Mouse (Mus musculus) layer of hippocampus, adult 9-11 months (tissue): ENCODE measurements around the gene Acap1.
"Not testable (repeated sequence)": the region's sequence is repeated elsewhere in the genome, so short reads cannot be mapped to it uniquely, and the experiment has no call there.

ENCODE experiments used
- DNase-seq: peaks from one replicate; pipeline ENCODE4 v3.0.0; 2022

The Acap1 gene

DNA sequence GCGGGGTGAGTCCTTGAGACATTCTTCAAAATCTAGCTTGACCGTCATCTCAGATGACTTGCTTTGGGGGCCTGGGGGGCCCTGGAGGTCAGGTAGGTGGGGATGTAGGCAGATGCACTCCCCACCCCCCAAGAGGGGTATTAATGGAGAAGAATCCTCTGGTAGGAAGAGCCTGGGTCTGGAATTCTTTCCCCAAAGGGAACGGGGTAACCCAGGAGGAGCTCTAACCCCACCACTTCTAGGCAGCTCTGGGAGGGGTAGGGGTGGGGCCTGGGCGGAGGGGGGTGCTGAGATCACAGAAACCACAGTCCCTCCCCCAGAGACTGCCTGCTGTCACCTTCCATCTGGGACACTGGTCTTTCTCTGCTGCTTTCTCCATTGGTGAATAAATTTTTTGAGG is at the start of gene Acap1:
Acap1 (minus strand) TSS at position 249 of the 400 bp plus-strand sequence.
- DNase-seq, result no peak

DNA sequence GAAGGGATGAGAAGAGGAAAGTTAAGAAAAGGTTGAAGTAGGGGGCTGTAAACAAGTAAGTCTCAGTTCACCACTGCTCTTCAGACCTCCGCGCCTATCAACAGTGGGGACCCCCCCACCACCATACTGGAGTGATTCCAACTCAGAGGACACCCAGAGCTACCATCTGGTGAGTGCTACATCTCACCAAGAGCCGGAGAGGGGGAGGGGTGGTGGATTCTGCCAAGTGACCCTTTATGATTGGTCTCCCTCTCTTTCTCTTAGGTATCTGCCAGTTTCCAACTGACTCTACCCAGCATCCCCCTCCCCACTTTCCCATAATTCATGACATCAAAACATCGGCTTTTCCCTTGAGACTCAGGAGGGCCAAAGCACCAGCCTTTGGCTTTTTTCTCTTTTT is 45.6 kb upstream of the Acap1 start:
- no peak for DNase-seq

DNA sequence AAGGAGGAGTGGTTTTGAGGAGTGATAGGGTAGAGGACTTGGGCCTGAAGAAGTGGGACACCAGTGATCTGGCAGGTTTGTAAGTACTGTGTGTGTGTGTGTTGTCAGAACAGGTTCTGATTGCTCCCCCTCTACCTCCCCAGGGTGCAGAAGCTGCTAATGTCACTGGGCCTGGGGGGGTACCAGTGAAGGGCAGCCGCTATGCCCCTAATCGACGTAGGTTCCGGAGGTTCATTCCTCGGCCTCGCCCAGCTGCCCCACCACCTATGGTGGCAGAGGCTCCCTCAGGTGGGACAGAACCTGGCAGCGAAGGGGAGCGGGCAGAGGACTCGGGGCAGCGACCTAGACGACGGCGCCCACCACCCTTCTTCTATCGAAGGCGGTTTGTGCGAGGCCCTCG is 44.4 kb upstream of the Acap1 start:
- DNase-seq, result no peak

DNA sequence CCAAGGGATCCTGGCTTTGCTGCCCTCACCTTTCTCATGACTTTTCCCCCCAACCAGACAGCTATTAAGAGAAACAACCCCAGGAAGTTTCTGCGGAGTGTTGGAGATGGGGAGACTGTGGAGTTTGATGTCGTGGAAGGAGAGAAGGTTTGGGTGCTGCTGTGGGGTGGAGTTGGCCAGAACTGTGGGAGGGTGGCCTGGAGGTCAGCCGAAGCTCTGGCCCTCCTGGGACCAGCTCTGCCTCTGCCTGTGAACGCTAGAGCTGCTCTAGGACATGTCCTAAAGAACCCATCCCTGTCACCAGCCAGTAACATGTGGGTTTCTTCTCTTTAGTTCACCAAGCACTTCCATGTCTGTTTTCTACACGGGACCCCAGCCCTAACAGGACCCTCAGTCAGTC is 43.8 kb upstream of the Acap1 start:
- no peak for DNase-seq

DNA sequence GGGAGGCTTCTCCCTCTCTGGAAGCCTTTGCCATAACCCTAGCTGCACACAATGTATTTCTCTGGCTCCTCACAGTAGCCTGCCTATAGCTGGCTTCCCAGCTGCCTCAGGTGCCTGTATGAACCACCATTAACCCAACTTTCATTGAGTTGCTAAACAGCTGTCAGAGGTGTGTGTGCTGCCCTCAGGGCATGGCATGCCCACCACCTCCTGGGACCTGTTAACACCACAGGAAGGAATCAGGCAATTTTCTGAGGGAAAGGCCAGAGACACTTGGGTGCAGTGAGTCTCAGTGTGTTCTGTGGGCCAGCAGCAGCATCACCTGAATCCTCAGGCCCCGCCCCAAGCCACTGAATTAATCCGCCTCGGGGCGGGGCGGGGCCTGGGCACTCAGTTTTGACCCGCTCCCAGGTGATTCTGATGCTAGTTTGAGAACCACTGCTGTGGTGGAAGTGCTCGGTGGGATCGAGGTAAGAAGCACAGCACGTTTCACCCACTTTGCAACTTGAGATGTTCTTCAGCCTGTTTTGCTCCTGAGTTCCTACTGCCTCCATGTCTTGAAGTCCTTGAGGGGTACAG is 43.2 kb upstream of the Acap1 start:
- DNase-seq, result no peak

DNA sequence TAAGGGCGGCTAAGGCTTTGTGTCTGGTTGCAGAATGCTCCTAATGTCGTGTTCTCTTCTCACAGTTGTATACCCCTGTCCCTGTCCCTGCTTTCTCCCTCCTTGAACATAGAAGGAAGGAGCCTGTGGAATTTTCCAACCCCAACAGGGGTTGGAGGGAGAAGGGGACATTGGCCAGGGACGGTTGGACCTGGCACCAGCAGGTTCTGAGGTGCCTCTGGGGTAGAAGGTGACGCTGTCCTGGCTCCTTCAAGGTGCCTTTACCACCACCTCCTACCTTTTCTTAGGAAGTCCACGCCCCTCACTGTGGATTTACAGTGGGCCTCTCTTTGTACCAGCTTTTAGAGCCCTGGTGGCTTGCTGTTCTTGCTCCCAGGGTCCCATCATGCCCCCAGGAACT is 42.5 kb upstream of the Acap1 start:
- no peak for DNase-seq

DNA sequence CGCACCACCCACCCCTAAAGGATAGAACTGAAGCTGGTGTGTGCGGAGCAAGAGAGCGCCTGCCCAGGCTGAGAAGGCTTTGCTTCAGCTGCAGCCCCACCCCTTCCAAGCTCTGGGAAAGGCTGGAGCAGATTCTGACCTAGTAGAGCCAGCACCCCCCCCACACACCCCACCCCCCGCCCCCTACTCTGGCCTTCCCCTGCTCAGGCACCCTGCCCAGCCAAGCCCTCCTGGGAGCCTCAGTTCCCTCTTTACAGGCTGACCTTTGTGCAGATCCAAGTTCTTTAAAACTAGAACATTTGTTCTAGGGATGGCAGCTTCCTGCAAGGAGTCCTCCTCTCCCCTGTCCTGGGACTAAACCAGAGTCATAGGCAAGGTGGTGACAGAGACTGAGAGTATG is 42.0 kb upstream of the Acap1 start:
- DNase-seq, result no peak

DNA sequence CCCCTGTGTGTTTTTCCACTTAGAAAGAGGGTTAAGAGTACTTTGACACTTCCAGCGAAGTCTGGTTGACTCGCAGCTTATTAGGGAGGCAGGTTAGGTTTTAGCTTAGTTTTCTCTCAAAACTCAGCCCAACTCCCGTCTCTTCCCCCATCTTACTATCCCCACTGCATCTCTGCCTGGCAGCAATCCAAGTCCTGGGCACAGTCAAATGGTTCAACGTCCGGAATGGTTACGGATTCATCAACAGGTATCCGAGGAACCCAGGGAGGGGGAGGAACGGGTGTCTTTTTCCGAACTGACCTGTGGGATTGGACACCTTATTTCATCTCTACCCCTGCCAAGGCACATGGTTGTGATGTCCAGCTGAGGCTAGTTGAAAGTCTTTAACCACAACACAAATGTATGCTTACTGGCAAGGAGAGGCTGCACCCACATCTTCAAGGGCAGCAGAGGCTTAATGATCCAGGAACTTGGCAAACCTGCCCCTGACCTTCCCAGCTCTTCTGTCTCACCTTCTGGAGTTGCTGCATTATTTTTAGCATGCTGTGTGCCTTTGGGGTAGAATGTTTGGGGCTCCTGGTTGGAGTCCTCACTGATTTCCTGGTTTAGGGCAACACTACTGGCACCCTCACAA is 41.5 kb upstream of the Acap1 start:
- DNase-seq, result no peak

DNA sequence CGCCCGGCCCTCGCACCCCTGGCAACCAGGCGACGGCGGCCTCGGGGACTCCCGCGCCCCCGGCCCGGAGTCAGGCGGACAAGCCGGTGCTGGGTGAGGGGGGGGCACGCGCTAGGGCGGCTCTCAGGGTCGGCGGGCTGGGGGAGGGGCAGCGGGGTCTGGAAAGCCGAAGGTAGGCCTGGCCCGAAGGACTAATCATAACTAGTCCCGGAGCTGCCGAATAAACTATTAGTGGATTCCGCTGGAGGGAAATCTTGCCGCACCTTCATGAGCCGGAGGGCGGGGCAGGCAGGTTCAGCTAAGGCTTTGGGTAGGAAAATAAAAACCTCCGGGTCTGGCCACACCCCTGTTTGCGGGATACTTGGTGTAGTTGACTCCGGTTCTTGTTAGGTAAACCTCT is 40.8 kb upstream of the Acap1 start:
- no peak for DNase-seq

DNA sequence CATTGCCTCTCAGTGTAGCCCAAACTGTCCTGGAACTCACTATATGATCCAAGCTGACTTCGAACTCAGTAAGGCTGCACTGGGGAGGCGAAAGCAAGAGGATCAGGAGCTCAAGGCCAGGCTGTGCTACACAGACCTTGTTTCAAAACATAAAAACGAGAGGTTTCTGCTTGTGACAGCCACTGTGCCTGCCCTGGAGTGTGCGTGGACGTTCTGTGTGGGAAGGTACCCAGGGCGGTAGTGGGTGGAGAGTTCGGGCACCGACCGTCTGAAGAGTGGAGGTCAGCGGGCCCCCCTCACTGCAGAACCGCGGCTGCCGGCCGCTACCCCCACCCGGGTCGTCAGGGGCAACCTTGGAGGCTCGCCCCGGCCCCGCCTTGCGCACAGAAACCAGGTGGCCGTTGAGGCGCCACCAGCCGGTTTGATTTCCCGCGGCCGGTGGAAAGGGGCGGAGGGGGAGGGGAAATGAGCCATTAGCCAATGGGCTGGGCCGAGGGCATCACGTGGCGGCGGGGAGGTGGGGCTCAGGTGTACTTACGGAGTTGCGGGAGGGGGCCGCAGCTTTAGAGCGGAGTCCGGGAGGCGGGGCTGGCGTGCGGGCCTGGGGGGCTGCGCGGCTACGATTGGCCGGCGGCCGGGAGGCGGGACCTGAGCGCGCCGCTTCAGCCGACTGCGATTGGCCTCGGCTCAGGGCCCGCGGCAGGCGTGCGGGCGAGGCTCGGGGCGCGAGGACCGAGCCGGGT is 40.0 kb upstream of the Acap1 start, which contains the start of gene Ybx2:
Ybx2 (plus strand) TSS at position 660 of the 743 bp plus-strand sequence.
- peak; percentile 85 for DNase-seq

DNA sequence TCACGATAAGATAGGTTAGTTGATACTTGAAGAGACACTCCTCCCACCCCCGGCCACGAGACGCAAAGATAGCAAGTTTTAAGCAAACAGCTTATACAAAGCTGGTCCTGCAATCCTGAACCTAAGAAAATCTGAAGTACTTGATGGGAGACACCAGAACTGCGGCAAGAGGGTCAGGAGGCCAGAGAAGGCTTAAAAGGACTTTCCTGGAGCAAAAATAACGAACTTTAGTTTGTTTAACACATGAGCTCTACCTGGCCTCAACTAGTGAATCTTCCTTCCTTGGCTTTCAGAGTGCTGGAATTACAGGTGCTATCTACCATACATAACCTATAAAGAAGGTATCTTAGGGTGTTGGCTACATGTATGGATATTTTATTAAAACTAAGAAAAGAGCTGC is 39.3 kb upstream of the Acap1 start:
- no peak for DNase-seq

DNA sequence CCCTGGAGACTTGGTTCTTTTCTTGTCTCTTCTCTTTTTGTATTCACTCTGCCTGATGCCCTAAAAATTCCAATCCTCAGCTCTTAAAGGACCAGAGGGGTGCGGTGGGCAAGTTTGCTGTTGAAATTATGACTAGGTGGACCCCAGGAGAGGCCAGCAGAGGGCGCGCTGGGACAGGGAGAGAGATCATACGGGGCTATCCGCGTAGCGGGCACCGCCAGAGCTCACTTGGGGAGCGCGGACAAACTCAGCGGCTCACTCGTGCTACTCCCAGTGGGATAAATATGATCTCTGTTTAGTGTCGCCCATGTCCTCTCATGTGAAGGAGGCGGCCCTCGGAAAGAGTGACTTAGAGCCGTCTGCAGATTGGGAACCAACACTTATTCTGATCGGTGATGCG is 38.8 kb upstream of the Acap1 start:
- DNase-seq, result peak; percentile 79

DNA sequence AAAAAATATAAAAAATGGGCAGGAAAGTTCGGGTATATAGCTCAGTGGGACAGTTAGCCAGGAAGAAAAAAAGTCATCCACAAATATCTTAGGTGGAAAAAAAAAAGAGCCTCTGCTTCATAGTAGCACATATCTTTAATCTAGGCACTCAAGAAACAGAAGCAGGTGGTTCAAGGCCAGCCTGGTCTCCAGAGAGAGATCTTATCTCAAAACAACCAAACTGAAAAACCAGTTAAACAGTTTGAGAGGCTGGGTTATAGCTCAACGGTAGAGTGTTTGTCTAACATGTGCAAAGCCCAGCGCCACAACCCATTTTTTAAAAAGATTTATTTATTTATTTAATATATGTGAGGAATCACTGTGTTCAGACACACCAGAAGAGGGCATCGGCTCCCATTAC is 37.7 kb upstream of the Acap1 start:
- no peak for DNase-seq

DNA sequence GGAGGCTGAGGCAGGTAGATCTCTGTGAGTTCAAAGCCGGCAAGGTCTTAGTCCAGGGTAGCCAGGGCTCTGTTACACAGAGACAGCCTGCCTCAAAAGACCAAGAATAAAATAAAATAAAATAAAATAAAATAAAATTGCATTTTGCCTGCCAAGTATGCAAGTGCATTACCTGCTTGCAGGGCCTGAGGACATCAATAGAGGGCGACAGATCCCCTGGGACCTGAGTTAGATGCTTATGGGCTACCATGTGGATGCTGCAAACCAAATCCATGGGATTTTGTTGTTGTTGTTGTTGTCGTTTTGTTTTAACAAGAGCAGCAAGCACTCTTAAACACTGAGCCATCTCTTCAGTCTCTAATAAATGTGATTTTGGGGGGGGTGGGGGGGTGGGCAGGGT is 36.9 kb upstream of the Acap1 start:
- no peak for DNase-seq

DNA sequence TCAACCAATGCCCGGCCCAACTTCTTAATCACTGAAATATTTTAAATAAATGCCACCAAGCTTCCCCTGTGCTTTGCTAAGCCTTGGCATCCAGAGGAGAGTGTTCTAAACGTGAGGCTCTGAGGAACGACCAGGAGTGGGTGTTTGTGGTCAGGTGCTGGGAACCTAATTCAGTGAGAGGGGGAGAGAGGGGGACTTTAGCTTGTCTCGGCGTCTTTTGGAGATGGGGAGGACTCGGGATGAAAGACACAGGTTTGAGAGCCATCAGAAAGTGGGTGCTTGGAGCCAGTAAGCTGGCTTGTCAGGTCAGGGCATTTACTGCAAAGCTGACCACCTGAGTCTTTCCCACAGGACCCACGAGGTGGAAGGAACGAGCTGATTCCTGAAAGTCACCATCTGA is 36.4 kb upstream of the Acap1 start:
- DNase-seq, result no peak

DNA sequence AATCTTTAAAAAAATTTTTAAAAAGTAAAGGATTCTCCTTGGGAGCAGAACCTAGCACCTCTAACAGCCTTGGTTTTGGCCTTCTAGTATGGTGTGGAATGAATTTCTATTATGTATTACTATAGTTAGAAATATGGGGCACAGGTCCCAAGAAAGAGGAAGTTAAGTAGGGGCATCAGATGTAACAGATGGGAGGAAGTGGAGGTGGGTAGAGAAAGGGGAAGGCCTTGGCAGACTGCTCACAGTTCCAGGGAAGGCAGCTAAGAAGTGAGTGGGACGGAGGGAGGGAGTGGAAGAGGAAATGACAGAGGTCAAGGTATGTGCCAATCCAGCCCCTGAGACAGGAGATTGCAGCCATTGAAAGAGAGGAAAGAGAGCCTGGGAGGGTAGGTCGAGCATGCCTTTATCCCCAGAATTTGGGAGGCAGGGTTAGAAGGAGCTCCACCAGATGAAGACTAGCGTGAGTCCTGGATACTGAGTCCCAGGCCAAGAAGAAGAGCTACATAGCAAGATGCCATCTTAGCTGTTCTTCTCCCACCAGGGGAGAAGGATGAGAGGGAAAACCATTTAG is 35.7 kb upstream of the Acap1 start:
- DNase-seq, result no peak

DNA sequence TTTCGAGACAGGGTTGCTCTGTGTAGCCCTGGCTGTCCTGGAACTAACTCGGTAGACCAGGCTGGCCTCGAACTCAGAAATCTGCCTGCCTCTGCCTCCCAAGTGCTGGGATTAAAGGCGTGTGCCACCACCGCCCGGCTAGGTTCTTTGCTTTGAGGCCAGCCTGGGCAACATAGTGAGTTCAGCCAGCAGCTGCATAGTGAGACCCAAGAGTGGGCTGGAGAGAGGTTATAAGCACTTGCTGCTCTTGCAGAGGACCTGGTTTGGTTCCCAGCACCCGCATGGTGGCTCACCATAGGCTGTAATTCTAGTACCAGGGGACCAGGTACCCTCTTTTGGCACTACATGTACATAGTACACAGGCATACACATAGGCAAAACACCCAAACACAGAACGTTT is 34.8 kb upstream of the Acap1 start:
- DNase-seq, result not testable (repeated sequence)

DNA sequence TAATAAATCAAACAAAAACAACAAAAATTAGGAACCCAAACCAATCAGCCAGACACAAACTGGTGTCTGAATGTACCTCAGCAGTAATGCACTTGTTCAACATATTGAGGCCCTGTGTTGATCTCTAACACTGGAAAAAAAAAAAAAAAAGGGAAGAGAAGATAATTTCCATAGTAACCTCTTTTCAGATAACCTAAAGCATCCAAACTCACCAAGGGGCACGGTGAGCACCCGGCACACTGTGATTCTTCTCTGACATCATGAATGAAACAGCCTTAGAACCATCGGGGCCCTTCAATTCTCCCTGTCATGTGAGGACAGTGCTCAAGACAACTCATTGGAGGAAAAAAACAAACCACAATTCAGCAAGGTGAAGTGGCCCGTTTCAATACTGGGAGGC is 34.4 kb upstream of the Acap1 start:
- DNase-seq, result no peak

DNA sequence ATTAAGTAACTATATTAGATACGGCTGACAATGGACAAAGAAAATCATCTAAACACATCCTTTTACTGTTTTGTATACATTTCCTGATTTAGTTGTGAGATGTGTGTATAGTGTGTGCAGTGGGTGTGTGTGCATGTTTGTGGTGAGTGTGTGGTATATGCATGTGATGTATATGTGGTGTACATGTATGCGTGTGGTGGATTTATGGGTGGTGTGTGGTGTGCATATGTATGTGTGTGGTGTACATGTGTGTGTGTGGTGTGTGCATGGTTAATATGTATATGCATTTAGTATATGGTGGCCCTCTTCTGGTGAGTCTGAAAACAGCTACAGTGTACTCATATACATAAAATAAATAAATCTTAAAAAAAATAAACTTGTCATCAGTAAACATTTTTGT is 32.2 kb upstream of the Acap1 start:
- no peak for DNase-seq

DNA sequence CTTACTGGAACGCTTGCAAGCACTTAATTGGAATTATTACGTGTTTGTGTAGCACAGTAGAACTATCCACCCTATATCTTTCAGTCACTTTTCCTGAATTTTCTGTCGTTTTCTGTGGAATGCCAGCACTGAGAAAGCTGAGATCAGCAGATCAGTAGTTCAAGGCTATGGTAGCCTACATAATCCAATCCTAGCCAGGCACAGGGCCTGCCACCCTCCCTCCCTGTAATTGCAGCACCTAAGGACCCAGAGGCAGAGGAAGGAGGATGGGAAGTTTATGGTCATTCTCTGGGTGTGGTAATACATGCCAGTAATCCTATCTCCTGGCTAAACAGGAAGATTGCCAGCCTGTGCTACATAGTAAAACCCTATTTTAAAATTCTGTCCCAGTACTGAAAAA is 27.5 kb upstream of the Acap1 start:
- DNase-seq, result no peak

DNA sequence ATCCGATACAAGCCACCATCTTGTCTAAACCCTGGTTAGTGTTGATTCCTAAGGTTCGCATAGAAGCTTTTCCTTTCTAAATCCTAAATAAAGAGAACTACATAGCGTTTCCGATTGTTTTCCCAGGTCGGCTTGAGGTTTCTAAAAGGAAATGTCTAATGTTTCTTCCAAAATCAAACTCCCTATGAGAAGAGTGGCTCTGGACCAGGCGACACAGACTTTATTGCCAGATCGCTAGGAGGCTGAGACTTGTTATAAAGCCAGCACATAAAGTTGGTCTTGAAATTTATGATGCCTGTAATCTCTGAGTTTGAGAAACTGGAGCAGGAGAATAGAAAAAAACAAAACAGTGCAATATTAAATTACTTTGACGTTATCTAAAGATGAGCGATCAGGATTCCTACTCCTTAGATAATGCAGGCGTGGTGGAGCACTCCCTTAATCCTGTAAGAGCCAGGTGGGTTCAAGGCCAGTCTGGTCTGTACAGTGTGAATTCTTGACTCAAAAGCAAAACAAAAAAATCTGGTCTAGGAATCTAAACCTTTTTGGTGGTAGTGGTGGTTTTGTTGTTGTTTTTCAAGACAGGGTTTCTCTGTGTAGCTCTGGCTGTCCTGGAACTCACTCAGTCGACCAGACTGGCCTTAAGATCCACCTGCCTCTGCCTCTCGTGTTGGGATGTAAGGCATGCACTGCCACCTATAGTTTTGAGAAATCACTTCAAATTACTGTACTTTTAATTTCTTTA is 26.8 kb upstream of the Acap1 start:
- DNase-seq, result no peak

DNA sequence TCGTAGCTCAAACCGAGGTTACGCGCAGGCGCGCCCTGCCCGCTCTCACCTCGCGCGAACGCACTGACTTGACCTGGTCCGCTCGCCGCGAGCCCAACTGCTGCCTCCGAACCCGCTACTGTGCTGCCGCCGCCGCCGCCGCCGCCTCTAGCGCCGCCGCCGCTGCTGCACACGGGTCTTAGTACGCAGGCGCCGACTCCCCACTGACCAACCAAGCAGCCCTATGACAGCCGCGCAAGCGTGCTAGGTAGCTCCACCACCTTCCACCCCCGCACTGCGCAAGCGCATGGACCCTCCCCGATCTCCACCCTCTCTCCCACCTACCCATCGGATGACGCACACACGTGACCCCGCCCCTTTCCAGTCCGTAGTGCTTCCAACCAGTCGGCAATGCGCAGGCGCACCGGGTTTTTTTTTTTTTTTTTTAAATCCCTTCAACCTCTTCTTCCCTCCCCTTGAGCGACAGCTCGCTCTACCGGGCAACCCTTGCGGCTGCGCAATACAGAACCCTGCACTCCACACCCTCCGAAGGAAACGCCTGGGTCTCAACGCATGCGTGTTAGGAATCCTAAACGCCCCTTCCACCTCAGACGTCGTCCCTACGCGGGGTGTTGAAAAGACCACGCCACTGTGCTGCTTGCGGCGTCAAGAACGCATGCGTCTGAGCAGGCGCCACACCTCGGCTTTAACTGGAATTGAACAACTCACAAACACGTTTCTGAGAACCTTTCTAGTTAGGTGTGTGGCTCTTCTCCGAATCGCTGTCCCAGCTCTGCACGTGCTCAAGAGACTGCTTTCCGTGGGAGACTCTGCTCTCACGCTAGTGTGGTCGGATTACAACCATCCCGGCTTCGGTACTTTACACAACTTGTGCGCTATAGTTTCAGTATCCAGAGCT is 26.0 kb upstream of the Acap1 start, which contains the start of gene Eif5a:
Eif5a (minus strand) TSS at position 845 of the 898 bp plus-strand sequence.
- peak; percentile 100 for DNase-seq
